Mouse (Mus musculus) B cell, adult 62 days (primary cell): ENCODE data around the gene Lce1b. TPM values are rescaled to one million over a fixed set of nuclear protein-coding genes. Genes with fewer than 3 reads are reported as not detected.

Source experiments
- total RNA-seq: library from RNA; stranded (reverse); gene quantifications from 4 replicates; pipeline ENCODE4 v1.2.4, GENCODE M21; 2023

Gene Lce1b
- not detected in 4 replicates for total RNA-seq

DNA sequence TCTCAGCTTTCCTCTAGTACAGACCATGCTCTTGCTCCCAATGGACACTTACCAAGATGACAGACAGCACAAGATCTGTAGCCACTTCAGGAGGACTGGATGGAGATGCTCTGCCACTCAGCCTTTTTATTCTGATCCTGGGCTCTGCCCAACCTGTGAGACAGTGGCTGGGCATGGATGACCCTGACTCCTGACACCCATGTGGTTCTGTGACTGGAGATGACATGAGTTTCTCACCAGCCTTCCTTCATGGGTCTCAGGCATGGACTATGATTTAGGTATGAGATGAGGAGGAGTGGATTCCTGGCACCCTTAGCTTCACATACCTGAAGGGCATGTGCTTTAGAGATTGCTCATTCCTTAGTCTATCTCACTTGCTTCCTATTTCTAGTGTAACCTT is at the start of gene Lce1b:
Gene Lce1b, minus strand, starts transcription at position 101 of the 400 bp plus-strand sequence.

GRCm38 (mm10) chr3:92687110-92687509 is 30.4 kb upstream of the Lce1b start, which contains the start of gene Lce1d:
Gene Lce1d (minus strand): TSS chr3:92687210.

DNA sequence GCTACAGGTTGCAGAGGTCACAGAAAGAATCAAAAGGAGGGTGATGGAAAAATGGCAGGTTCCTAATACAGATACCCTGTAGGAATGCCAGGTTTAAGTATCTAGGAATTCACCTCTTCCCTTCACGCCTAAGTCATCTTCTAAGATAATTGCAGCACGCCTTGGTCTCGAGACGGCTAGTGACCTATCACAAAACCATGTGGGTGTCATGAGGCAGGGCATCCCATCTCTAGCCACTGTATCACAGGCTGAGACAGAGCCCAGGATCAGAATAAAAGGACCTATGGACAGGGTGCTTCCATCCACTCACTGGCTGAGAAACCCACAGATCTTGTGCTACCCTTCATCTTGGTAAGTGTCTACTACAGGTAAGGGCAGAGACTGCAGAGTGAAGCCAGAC is 22.2 kb upstream of the Lce1b start, which contains the start of gene Lce1c:
Gene Lce1c, plus strand, starts transcription at position 301 of the 400 bp plus-strand sequence.

DNA sequence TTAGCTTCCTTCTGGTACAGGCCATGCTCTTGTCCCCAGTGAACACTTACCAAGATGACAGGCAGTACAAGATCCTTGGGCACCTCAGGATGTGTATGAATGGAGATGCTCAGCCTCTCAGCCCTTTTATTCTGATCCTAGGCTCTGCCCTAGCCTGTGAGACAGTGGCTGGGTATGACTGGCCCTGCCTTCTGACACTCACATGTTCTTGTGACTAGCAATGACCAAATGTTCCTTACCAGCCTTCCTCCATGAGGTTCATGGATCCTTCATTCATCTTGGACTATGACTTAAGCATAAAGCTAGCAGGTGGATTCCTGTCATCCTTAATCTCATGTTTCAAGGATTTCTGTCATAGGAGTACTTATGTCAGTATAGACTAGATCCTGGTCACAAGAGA is 13.5 kb upstream of the Lce1b start, which contains the start of gene Lce1a2:
Gene Lce1a2, minus strand, starts transcription at position 101 of the 400 bp plus-strand sequence.

GRCm38 (mm10) chr3:92648207-92648606 is 8.5 kb downstream of the Lce1b start, which contains the start of gene Lce1a1:
Gene Lce1a1 (minus strand): TSS chr3:92648307.

DNA sequence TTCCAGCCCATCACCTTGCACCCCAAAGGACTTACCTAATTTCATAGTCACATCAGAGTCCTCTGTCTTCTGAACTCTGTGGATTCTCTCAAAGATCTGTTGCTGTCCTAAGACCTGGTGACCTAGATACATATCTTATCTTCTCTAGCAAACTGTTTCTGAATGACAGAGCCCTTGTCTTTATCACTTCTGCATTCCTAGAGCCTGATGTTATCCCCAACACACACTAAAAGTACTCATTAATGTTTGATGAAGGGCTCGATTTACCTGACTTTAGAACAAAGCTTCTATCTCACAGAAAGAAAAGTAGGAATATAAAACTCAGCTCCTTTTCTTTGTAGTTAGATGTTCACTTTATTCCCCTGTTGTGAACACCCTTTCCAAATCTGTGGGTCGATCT is 35.2 kb downstream of the Lce1b start, which contains the start of gene Lce6a:
Gene Lce6a, minus strand, starts transcription at position 101 of the 400 bp plus-strand sequence.

DNA sequence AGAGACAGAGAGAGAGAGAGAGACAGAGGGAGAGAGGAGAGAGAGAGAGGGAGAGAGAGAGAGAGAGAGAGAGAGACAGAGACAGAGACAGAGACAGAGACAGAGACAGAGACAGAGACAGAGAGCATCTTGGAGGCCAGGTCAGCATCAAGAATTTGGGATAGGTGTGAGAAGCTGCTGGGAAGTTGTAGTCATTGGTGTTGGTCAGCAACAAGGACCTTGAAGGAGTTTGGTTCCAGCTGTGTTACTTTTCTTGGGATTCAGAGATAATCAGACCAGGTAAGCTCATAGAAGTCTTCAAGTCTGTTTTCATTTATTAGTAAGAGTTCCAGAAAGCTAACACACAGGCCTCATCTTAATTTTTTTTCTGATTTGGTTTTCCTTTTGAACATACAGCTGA is 49.3 kb downstream of the Lce1b start, which contains the start of gene 2210017I01Rik:
Gene 2210017I01Rik, minus strand, starts transcription at position 101 of the 400 bp plus-strand sequence.

Other genes with a start within 250 kb of the Lce1b start
- not detected in 4 replicates for gene Sprr2i, start 248.9 kb downstream of the Lce1b start, total RNA-seq
- gene Sprr2j-ps, start 238.8 kb downstream of the Lce1b start, total RNA-seq = not detected in 4 replicates
- 1.0 to 3.2 TPM in 2 of 4 replicates, not detected in the others for gene Gm9774, start 227.5 kb downstream of the Lce1b start, total RNA-seq
- gene Sprr2k, start 224.3 kb downstream of the Lce1b start, total RNA-seq = not detected in 4 replicates
- not detected in 4 replicates for gene Sprr1b, start 218.1 kb downstream of the Lce1b start, total RNA-seq
- not detected in 4 replicates for gene Sprr3, start 198.2 kb downstream of the Lce1b start, total RNA-seq
- not detected in 4 replicates for gene Sprr1a, start 171.0 kb downstream of the Lce1b start, total RNA-seq
- gene Sprr4, start 156.4 kb downstream of the Lce1b start, total RNA-seq = not detected in 4 replicates
- not detected in 4 replicates for gene 2310046K23Rik, start 122.4 kb downstream of the Lce1b start, total RNA-seq
- not detected in 4 replicates for gene Ivl, start 83.2 kb downstream of the Lce1b start, total RNA-seq
- gene Smcp, start 67.9 kb downstream of the Lce1b start, total RNA-seq = not detected in 4 replicates
- gene 2210017I01Rik, start 49.4 kb downstream of the Lce1b start, total RNA-seq = not detected in 4 replicates
- not detected in 4 replicates for gene Lce6a, start 35.3 kb downstream of the Lce1b start, total RNA-seq
- not detected in 4 replicates for gene Lce1a1, start 8.6 kb downstream of the Lce1b start, total RNA-seq
- not detected in 4 replicates for gene Lce1a2, start 13.4 kb upstream of the Lce1b start, total RNA-seq
- gene Lce1c, start 22.3 kb upstream of the Lce1b start, total RNA-seq = not detected in 4 replicates
- not detected in 4 replicates for gene Lce1d, start 30.3 kb upstream of the Lce1b start, total RNA-seq
- not detected in 4 replicates for gene Lce1e, start 52.1 kb upstream of the Lce1b start, total RNA-seq
- not detected in 4 replicates for gene Lce1f, start 63.4 kb upstream of the Lce1b start, total RNA-seq
- gene Gm38119, start 82.2 kb upstream of the Lce1b start, total RNA-seq = not detected in 4 replicates
- gene Lce1g, start 95.4 kb upstream of the Lce1b start, total RNA-seq = not detected in 4 replicates
- gene Lce1h, start 108.1 kb upstream of the Lce1b start, total RNA-seq = not detected in 4 replicates
- not detected in 4 replicates for gene Lce1i, start 122.0 kb upstream of the Lce1b start, total RNA-seq
- gene Lce1j, start 133.6 kb upstream of the Lce1b start, total RNA-seq = not detected in 4 replicates
- gene Lce1k, start 151.0 kb upstream of the Lce1b start, total RNA-seq = not detected in 4 replicates
- not detected in 4 replicates for gene Kprp, start 170.3 kb upstream of the Lce1b start, total RNA-seq
- gene Lce1l, start 194.4 kb upstream of the Lce1b start, total RNA-seq = not detected in 4 replicates
- gene 2310050C09Rik, start 213.3 kb upstream of the Lce1b start, total RNA-seq = not detected in 4 replicates